Mouse (Mus musculus): ENCODE results near the gene Fbp1.
A peak's percentile ranks its signal among the peaks of the same experiment; 100 is the strongest.

DNA sequence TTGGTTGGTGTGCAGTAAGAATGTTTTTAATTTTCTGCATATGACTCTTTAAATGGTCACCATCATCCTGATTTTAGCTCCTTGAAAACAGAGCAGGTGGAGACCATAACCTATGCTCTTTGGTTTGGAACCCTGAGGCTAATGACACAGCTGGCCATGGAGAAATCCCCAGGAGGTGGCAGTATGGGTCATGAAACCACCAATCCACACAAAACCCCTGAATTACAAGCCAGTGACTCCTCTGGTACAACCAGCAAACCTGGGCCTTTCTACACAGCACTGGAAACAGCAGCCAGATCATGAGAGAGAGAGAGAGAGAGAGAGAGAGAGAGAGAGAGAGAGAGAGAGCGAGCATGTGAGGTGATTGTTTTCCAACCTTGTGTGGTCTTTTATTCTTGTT is 38.4 kb upstream of the Fbp1 start:
- TF ChIP-seq CTCF (IDR thresholded peaks at IDR 0.05; ENCODE audit: low read depth): peak; percentile 65
- no peak for TF ChIP-seq EP300 (IDR thresholded peaks at IDR 0.05; ENCODE audit: low read depth)

All from liver, embryonic 14.5 days (tissue).